ENCODE assay signal across 8 mouse cellular contexts in genomic region chr4:116684665-116685064, GRCm38 (mm10). TPM values are rescaled to one million over a fixed set of nuclear protein-coding genes. Genes with fewer than 3 reads are reported as not detected.
DNase-seq lines count a peak whose midpoint lies in the region; ATAC-seq and TF ChIP-seq lines count a peak whose summit lies in the region.

No protein-coding gene starts in this region.

- no peak overlapping the region for H3K4me3 ChIP-seq in heart, embryonic 13.5 days
- peak overlapping the region; percentile 94 for H3K4me3 ChIP-seq in E14TG2a.4 (replicated peaks; ENCODE audit: low read length)
- peak overlapping the region; percentile 70; the same call in 1 of the 2 replicates for H3K4me3 ChIP-seq in forebrain, embryonic 15.5 days
- H3K4me3 ChIP-seq in liver, embryonic 15.5 days (replicated peaks) = peak overlapping the region; percentile 76

- TF ChIP-seq CTCF in E14TG2a.4 (conservative IDR thresholded peaks at IDR 0.05; ENCODE audit: low read length) = no peak

- H3K27me3 ChIP-seq in heart, embryonic 13.5 days (replicated peaks) = no peaks in the 10 kb centered on the region
- no peaks in the 10 kb centered on the region for H3K27me3 ChIP-seq in E14TG2a.4 (ENCODE audit: insufficient read depth, low read length)
- H3K27me3 ChIP-seq in forebrain, embryonic 15.5 days = no peaks in the 10 kb centered on the region
- peaks cover 7% of the 10 kb centered on the region; the same call in 1 of the 2 replicates for H3K27me3 ChIP-seq in liver, embryonic 15.5 days

- H3K36me3 ChIP-seq in heart, embryonic 13.5 days = peaks cover 25% of the 10 kb centered on the region
- peaks cover 34% of the 10 kb centered on the region for H3K36me3 ChIP-seq in E14TG2a.4 (ENCODE audit: insufficient read depth, low read length)
- 0 out of 2 replicates have a peak, but pooled peaks cover 4% of the 10 kb centered on the region for H3K36me3 ChIP-seq in forebrain, embryonic 15.5 days
- peaks cover 19% of the 10 kb centered on the region for H3K36me3 ChIP-seq in liver, embryonic 15.5 days (replicated peaks)

- H3K27ac ChIP-seq in heart, embryonic 13.5 days (replicated peaks) = peak overlapping the region; percentile 99
- H3K27ac ChIP-seq in forebrain, embryonic 15.5 days (replicated peaks) = peak overlapping the region; percentile 84; the same call in 1 of the 2 replicates
- peak overlapping the region; percentile 90 for H3K27ac ChIP-seq in liver, embryonic 15.5 days (replicated peaks)

- DNase-seq in heart, adult 9 months (ENCODE audit: low spot score in 2 of 2) = no peak
- no peak for DNase-seq in frontal cortex, adult 2 months (ENCODE audit: extremely low spot score in 1 of 2, low spot score in 1 of 2)

- peaks cover 31% of the 10 kb centered on the region for H3K4me1 ChIP-seq in heart, embryonic 13.5 days
- H3K4me1 ChIP-seq in E14TG2a.4 (replicated peaks; ENCODE audit: low read depth, low read length) = peaks cover 59% of the 10 kb centered on the region
- H3K4me1 ChIP-seq in forebrain, embryonic 15.5 days = peaks cover 20% of the 10 kb centered on the region
- peaks cover 48% of the 10 kb centered on the region for H3K4me1 ChIP-seq in liver, embryonic 15.5 days (replicated peaks)

- H3K9me3 ChIP-seq in heart, embryonic 13.5 days = no peaks in the 10 kb centered on the region
- H3K9me3 ChIP-seq in E14TG2a.4 (ENCODE audit: low read length) = no peaks in the 10 kb centered on the region
- no peaks in the 10 kb centered on the region for H3K9me3 ChIP-seq in forebrain, embryonic 15.5 days
- H3K9me3 ChIP-seq in liver, embryonic 15.5 days (replicated peaks) = no peaks in the 10 kb centered on the region

- WGBS in heart, embryonic 13.5 days = 69% methylated on average over 2 of the region's 2 CpGs
- WGBS in forebrain, embryonic 15.5 days = 61% methylated on average over 2 of the region's 2 CpGs
- 51% methylated on average over 2 of the region's 2 CpGs for WGBS in liver, embryonic 15.5 days (ENCODE audit: insufficient replicate concordance)

- peak overlapping the region; percentile 91 for H3K4me2 ChIP-seq in heart, embryonic 13.5 days
- peak overlapping the region; percentile 76 for H3K4me2 ChIP-seq in forebrain, embryonic 15.5 days (replicated peaks)
- peak overlapping the region; percentile 87 for H3K4me2 ChIP-seq in liver, embryonic 15.5 days

- peak overlapping the region; percentile 93; the same call in 1 of the 2 replicates for H3K9ac ChIP-seq in heart, embryonic 13.5 days
- no peak overlapping the region; the same call in 1 of the 2 replicates for H3K9ac ChIP-seq in forebrain, embryonic 15.5 days (replicated peaks)
- H3K9ac ChIP-seq in liver, embryonic 15.5 days = no peak overlapping the region; the same call in 1 of the 2 replicates

- ATAC-seq in heart, embryonic 13.5 days (ENCODE audit: extremely low read depth, insufficient number of reproducible peaks, low FRiP score, low TSS enrichment) = no peak
- ATAC-seq in forebrain, embryonic 15.5 days (replicated peaks) = no peak
- no peak for ATAC-seq in liver, embryonic 15.5 days (ENCODE audit: insufficient read depth)
- no peak for ATAC-seq in megakaryocyte progenitor cell, adult 5-6 weeks (replicated peaks; ENCODE audit: poor library complexity)
- ATAC-seq in activated CD4-positive, CD25-positive, alpha-beta regulatory T cell, adult 4 months = no peak

RNA-seq across cellular contexts. Expression of gene Prdx1, which starts 0.7 kb away (rescaled TPM):
- polyA plus RNA-seq in heart, embryonic 13.5 days (2015; fragmentation: Nextera tagmentation; extraction: Ambion mirVana) = 967 and 1,034 TPM in 2 replicates
- 481 and 490 TPM in 2 replicates for polyA plus RNA-seq in forebrain, embryonic 15.5 days (2015; fragmentation: Nextera tagmentation; extraction: Ambion mirVana)
- 835 and 937 TPM in 2 replicates for polyA plus RNA-seq in liver, embryonic 15.5 days (2015; fragmentation: Nextera tagmentation; extraction: Ambion mirVana)
- total RNA-seq in megakaryocyte progenitor cell, adult 5-6 weeks (2015) = 400 and 435 TPM in 2 replicates
- 254 and 304 TPM in 2 replicates for total RNA-seq in megakaryocyte progenitor cell, adult 5-6 weeks (2017)
- polyA plus RNA-seq in frontal cortex, adult 2 months (2012; rRNA removed) = 212 and 256 TPM in 2 replicates
- 100 to 1,000 TPM; 840 to 842 TPM for polyA plus RNA-seq in activated CD4-positive, CD25-positive, alpha-beta regulatory T cell, adult 4 months (2017; shearing (Covaris generic))

RNA-seq across cellular contexts. Expression of gene Mmachc, which starts 23.5 kb away (rescaled TPM):
- polyA plus RNA-seq in heart, embryonic 13.5 days (2015; fragmentation: Nextera tagmentation; extraction: Ambion mirVana) = 33.5 and 35.1 TPM in 2 replicates
- polyA plus RNA-seq in forebrain, embryonic 15.5 days (2015; fragmentation: Nextera tagmentation; extraction: Ambion mirVana) = 25.5 and 27.7 TPM in 2 replicates
- polyA plus RNA-seq in liver, embryonic 15.5 days (2015; fragmentation: Nextera tagmentation; extraction: Ambion mirVana) = 8.9 and 9.9 TPM in 2 replicates
- total RNA-seq in megakaryocyte progenitor cell, adult 5-6 weeks (2015) = 36.9 and 44.9 TPM in 2 replicates
- 19.8 and 23.0 TPM in 2 replicates for total RNA-seq in megakaryocyte progenitor cell, adult 5-6 weeks (2017)
- polyA plus RNA-seq in frontal cortex, adult 2 months (2012; rRNA removed) = 18.5 and 19.5 TPM in 2 replicates
- 1 to 10 TPM; 3.9 to 4.9 TPM for polyA plus RNA-seq in activated CD4-positive, CD25-positive, alpha-beta regulatory T cell, adult 4 months (2017; shearing (Covaris generic))

RNA-seq across cellular contexts. Expression of gene Ccdc163, which starts 23.6 kb away (rescaled TPM):
- polyA plus RNA-seq in heart, embryonic 13.5 days (2015; fragmentation: Nextera tagmentation; extraction: Ambion mirVana) = 17.9 and 20.2 TPM in 2 replicates
- 17.2 and 19.5 TPM in 2 replicates for polyA plus RNA-seq in forebrain, embryonic 15.5 days (2015; fragmentation: Nextera tagmentation; extraction: Ambion mirVana)
- 10.1 and 10.4 TPM in 2 replicates for polyA plus RNA-seq in liver, embryonic 15.5 days (2015; fragmentation: Nextera tagmentation; extraction: Ambion mirVana)
- 35.5 and 56.1 TPM in 2 replicates for total RNA-seq in megakaryocyte progenitor cell, adult 5-6 weeks (2015)
- total RNA-seq in megakaryocyte progenitor cell, adult 5-6 weeks (2017) = 12.0 and 17.6 TPM in 2 replicates
- 19.4 and 22.8 TPM in 2 replicates for polyA plus RNA-seq in frontal cortex, adult 2 months (2012; rRNA removed)
- 10 to 100 TPM; 33.7 to 39.5 TPM for polyA plus RNA-seq in activated CD4-positive, CD25-positive, alpha-beta regulatory T cell, adult 4 months (2017; shearing (Covaris generic))

RNA-seq across cellular contexts. Expression of gene Akr1a1, which starts 33.2 kb away (rescaled TPM):
- 580 and 636 TPM in 2 replicates for polyA plus RNA-seq in heart, embryonic 13.5 days (2015; fragmentation: Nextera tagmentation; extraction: Ambion mirVana)
- 775 and 779 TPM in 2 replicates for polyA plus RNA-seq in forebrain, embryonic 15.5 days (2015; fragmentation: Nextera tagmentation; extraction: Ambion mirVana)
- polyA plus RNA-seq in liver, embryonic 15.5 days (2015; fragmentation: Nextera tagmentation; extraction: Ambion mirVana) = 291 and 322 TPM in 2 replicates
- 370 and 377 TPM in 2 replicates for total RNA-seq in megakaryocyte progenitor cell, adult 5-6 weeks (2015)
- total RNA-seq in megakaryocyte progenitor cell, adult 5-6 weeks (2017) = 591 and 829 TPM in 2 replicates
- polyA plus RNA-seq in frontal cortex, adult 2 months (2012; rRNA removed) = 464 and 487 TPM in 2 replicates
- 100 to 1,000 TPM; 314 to 333 TPM for polyA plus RNA-seq in activated CD4-positive, CD25-positive, alpha-beta regulatory T cell, adult 4 months (2017; shearing (Covaris generic))

RNA-seq across cellular contexts. Expression of gene Tesk2, which starts 36.1 kb away (rescaled TPM):
- 3.0 and 3.2 TPM in 2 replicates for polyA plus RNA-seq in heart, embryonic 13.5 days (2015; fragmentation: Nextera tagmentation; extraction: Ambion mirVana)
- 4.3 and 5.5 TPM in 2 replicates for polyA plus RNA-seq in forebrain, embryonic 15.5 days (2015; fragmentation: Nextera tagmentation; extraction: Ambion mirVana)
- polyA plus RNA-seq in liver, embryonic 15.5 days (2015; fragmentation: Nextera tagmentation; extraction: Ambion mirVana) = 4.7 and 5.3 TPM in 2 replicates
- 9.2 and 12.6 TPM in 2 replicates for total RNA-seq in megakaryocyte progenitor cell, adult 5-6 weeks (2015)
- 6.7 and 7.1 TPM in 2 replicates for total RNA-seq in megakaryocyte progenitor cell, adult 5-6 weeks (2017)
- 5.2 and 5.9 TPM in 2 replicates for polyA plus RNA-seq in frontal cortex, adult 2 months (2012; rRNA removed)
- 1 to 10 TPM; 3.8 to 5.4 TPM for polyA plus RNA-seq in activated CD4-positive, CD25-positive, alpha-beta regulatory T cell, adult 4 months (2017; shearing (Covaris generic))
